Mouse (Mus musculus) midbrain, embryonic 16.5 days (tissue): ENCODE results near the gene Hs6st3. TPM values are rescaled to one million over a fixed set of nuclear protein-coding genes. Genes with fewer than 3 reads are reported as not detected.
"Not testable (repeated sequence)": the region's sequence is repeated elsewhere in the genome, so short reads cannot be mapped to it uniquely, and the experiment has no call there.

ENCODE experiments used
- ATAC-seq: fragments of 200-750 bp; cut with Nextera tagmentation; 2 replicates; pipeline ENCODE4 v1.8.0; 2017; ENCODE audit warnings: moderate TSS enrichment
- H3K27ac ChIP-seq: fragments of 300-500 bp; sonication (generic); 2 replicates; pipeline ENCODE4 v1.5.1; 2014; ENCODE audit warnings: mild to moderate bottlenecking, low read length, mixed read lengths
- H3K27me3 ChIP-seq: fragments of 300-500 bp; sonication (generic); 2 replicates; pipeline ENCODE4 v1.6.1; 2014; ENCODE audit warnings: low read depth, low read length, mixed read lengths; ENCODE audit not compliant: control insufficient read depth, insufficient read depth
- H3K36me3 ChIP-seq: fragments of 300-500 bp; sonication (generic); 2 replicates; pipeline ENCODE4 v1.6.1; 2014; ENCODE audit warnings: mild to moderate bottlenecking, low read length, moderate library complexity, mixed read lengths; ENCODE audit not compliant: control insufficient read depth, insufficient read depth
- H3K4me1 ChIP-seq: fragments of 300-500 bp; sonication (generic); 2 replicates; pipeline ENCODE4 v1.6.1; 2014; ENCODE audit warnings: mild to moderate bottlenecking, low read length, mixed read lengths; ENCODE audit not compliant: control insufficient read depth, insufficient read depth
- H3K4me2 ChIP-seq: fragments of 300-500 bp; sonication (generic); 2 replicates; pipeline ENCODE4 v1.6.1; 2014; ENCODE audit warnings: mild to moderate bottlenecking, low read length, mixed read lengths
- H3K4me3 ChIP-seq: fragments of 300-500 bp; sonication (generic); 2 replicates; pipeline ENCODE4 v1.5.1; 2014; ENCODE audit warnings: low read depth, mild to moderate bottlenecking, low read length, moderate library complexity, mixed read lengths
- H3K9ac ChIP-seq: fragments of 300-500 bp; sonication (generic); 2 replicates; pipeline ENCODE4 v1.6.1; 2014; ENCODE audit warnings: low read depth, low read length, mixed read lengths
- H3K9me3 ChIP-seq: fragments of 300-500 bp; sonication (generic); replicated peaks from 2 replicates; pipeline ENCODE4 v1.6.1; 2014; ENCODE audit warnings: mild to moderate bottlenecking, low read length, mixed read lengths; ENCODE audit not compliant: control insufficient read depth, poor library complexity, severe bottlenecking
- WGBS: fragments of 180-500 bp; shearing (Covaris S2); extraction: QIAGEN DNeasy Blood & Tissue Kit; methylation state at CpG from one replicate; pipeline ENCODE4 v1.1.7; 2014; 5-methylcytosine and 5-hydroxymethylcytosine counted together
- polyA plus RNA-seq: library from polyadenylated mRNA; unstranded; fragments of >200 nt; fragmentation: Nextera tagmentation; extraction: Ambion mirVana; gene quantifications from 2 replicates; pipeline ENCODE4 v1.2.1, GENCODE M21; 2015

Hs6st3 gene
- polyA plus RNA-seq, 1 experiment from 2014 or later = 1.3 TPM

- H3K4me1 ChIP-seq, H3K9ac ChIP-seq, H3K27me3 ChIP-seq, H3K4me3 ChIP-seq, ATAC-seq, H3K36me3 ChIP-seq, H3K27ac ChIP-seq, H3K4me2 ChIP-seq, H3K9me3 ChIP-seq: not testable (repeated sequence)
- 97% methylated on average over 1 of the region's 1 CpGs for WGBS
Measured at GRCm38 (mm10) chr14:119587365-119587764, 449.2 kb downstream of the Hs6st3 start.

- no peak for ATAC-seq
- 41% methylated on average over 14 of the region's 14 CpGs for WGBS
- no peaks in the 10 kb centered on the region for H3K36me3 ChIP-seq
Measured at GRCm38 (mm10) chr14:119604327-119604726, 466.2 kb downstream of the Hs6st3 start.

GRCm38 (mm10) chr14:119612793-119613192 is 474.7 kb downstream of the Hs6st3 start:
- no peaks in the 10 kb centered on the region for H3K4me1 ChIP-seq
- no peaks in the 10 kb centered on the region for H3K36me3 ChIP-seq
- H3K9me3 ChIP-seq = no peaks in the 10 kb centered on the region
- H3K4me3 ChIP-seq = no peak overlapping the region
- no peak overlapping the region for H3K4me2 ChIP-seq
- 90% methylated on average over 2 of the region's 2 CpGs for WGBS
- H3K27me3 ChIP-seq = no peaks in the 10 kb centered on the region
- no peak overlapping the region for H3K27ac ChIP-seq
- H3K9ac ChIP-seq = no peak overlapping the region
- no peak for ATAC-seq

More at GRCm38 (mm10) chr14:119604327-119604726, 466.2 kb downstream of the Hs6st3 start:
- no peaks in the 10 kb centered on the region for H3K9me3 ChIP-seq
- peaks cover 2% of the 10 kb centered on the region; the same call in 1 of the 2 replicates for H3K4me1 ChIP-seq
- H3K4me2 ChIP-seq = no peak overlapping the region
- H3K4me3 ChIP-seq = no peak overlapping the region
- no peaks in the 10 kb centered on the region for H3K27me3 ChIP-seq
- H3K27ac ChIP-seq = no peak overlapping the region
- no peak overlapping the region for H3K9ac ChIP-seq

GRCm38 (mm10) chr14:119629127-119629526 is 491.0 kb downstream of the Hs6st3 start:
- Histone ChIP-seq H3K9ac (no peak overlapping the region), H3K4me1 (no peaks in the 10 kb centered on the region), H3K4me2 (no peak overlapping the region), H3K4me3 (no peak overlapping the region), H3K27me3 (no peaks in the 10 kb centered on the region), H3K27ac (no peak overlapping the region), H3K9me3 (no peaks in the 10 kb centered on the region), H3K36me3 (no peaks in the 10 kb centered on the region)
- ATAC-seq = no peak
- whole genome bisulfite sequencing = 95% methylated on average over 1 of the region's 1 CpGs

GRCm38 (mm10) chr14:119633090-119633489 is 494.9 kb downstream of the Hs6st3 start:
- Histone ChIP-seq H3K9me3 (no peaks in the 10 kb centered on the region), H3K27me3 (no peaks in the 10 kb centered on the region), H3K9ac (no peak overlapping the region), H3K36me3 (no peaks in the 10 kb centered on the region), H3K4me1 (no peaks in the 10 kb centered on the region), H3K27ac (no peak overlapping the region), H3K4me3 (no peak overlapping the region), H3K4me2 (no peak overlapping the region)
- no peak for ATAC-seq
- WGBS = 65% methylated on average over 3 of the region's 3 CpGs

GRCm38 (mm10) chr14:119633626-119634025 is 495.5 kb downstream of the Hs6st3 start:
- no peaks in the 10 kb centered on the region for H3K27me3 ChIP-seq
- 81% methylated on average over 3 of the region's 3 CpGs for WGBS
- no peaks in the 10 kb centered on the region for H3K36me3 ChIP-seq
- H3K9me3 ChIP-seq = no peaks in the 10 kb centered on the region
- H3K4me3 ChIP-seq = no peak overlapping the region
- H3K9ac ChIP-seq = no peak overlapping the region
- ATAC-seq = no peak
- H3K4me1 ChIP-seq = no peaks in the 10 kb centered on the region
- H3K27ac ChIP-seq = no peak overlapping the region
- H3K4me2 ChIP-seq = no peak overlapping the region

- no peak for ATAC-seq
- Histone ChIP-seq H3K9ac (no peak overlapping the region), H3K9me3 (no peaks in the 10 kb centered on the region), H3K27ac (no peak overlapping the region), H3K4me3 (no peak overlapping the region), H3K36me3 (no peaks in the 10 kb centered on the region), H3K27me3 (no peaks in the 10 kb centered on the region), H3K4me2 (no peak overlapping the region), H3K4me1 (no peaks in the 10 kb centered on the region)
- WGBS = 100% methylated on average over 1 of the region's 1 CpGs
Measured at GRCm38 (mm10) chr14:119642874-119643273, 504.7 kb downstream of the Hs6st3 start.

- Histone ChIP-seq H3K4me1 (no peaks in the 10 kb centered on the region), H3K9me3 (no peaks in the 10 kb centered on the region), H3K4me3 (no peak overlapping the region), H3K27ac (no peak overlapping the region), H3K27me3 (no peaks in the 10 kb centered on the region), H3K36me3 (no peaks in the 10 kb centered on the region), H3K9ac (no peak overlapping the region), H3K4me2 (no peak overlapping the region)
- no peak for ATAC-seq
- 96% methylated on average over 12 of the region's 12 CpGs for WGBS
Measured at GRCm38 (mm10) chr14:119643840-119644239, 505.7 kb downstream of the Hs6st3 start.

GRCm38 (mm10) chr14:119656936-119657335 is 518.8 kb downstream of the Hs6st3 start:
- no peak overlapping the region for H3K4me2 ChIP-seq
- no peak overlapping the region for H3K9ac ChIP-seq
- H3K4me3 ChIP-seq = no peak overlapping the region
- H3K4me1 ChIP-seq = no peaks in the 10 kb centered on the region
- H3K9me3 ChIP-seq = no peaks in the 10 kb centered on the region
- no peaks in the 10 kb centered on the region for H3K27me3 ChIP-seq
- ATAC-seq = no peak
- H3K27ac ChIP-seq = no peak overlapping the region
- no peaks in the 10 kb centered on the region for H3K36me3 ChIP-seq
- 87% methylated on average over 2 of the region's 2 CpGs for WGBS
